Mouse (Mus musculus) lung, postnatal 14 days (tissue): ENCODE data around the gene Tmem135.

Source experiments
- DNase-seq: peaks from one replicate; pipeline ENCODE4 v3.0.0; 2021

Tmem135 gene

GRCm38 (mm10) chr7:89404081-89404733 lies at the start of gene Tmem135, which contains the start of gene Fzd4:
TSS of gene Tmem135 (minus strand) at chr7:89404222.
TSS of gene Fzd4 (plus strand) at chr7:89404355.
- peak; percentile 96 for DNase-seq

- no peak for DNase-seq
Observed at GRCm38 (mm10) chr7:89450312-89450711, 46.3 kb upstream of the Tmem135 start.

GRCm38 (mm10) chr7:89445137-89445536 lies 41.1 kb upstream of the Tmem135 start:
- DNase-seq: no peak

GRCm38 (mm10) chr7:89442242-89442641 lies 38.2 kb upstream of the Tmem135 start:
- DNase-seq: no peak

GRCm38 (mm10) chr7:89441291-89441690 lies 37.3 kb upstream of the Tmem135 start:
- DNase-seq: no peak

- DNase-seq: peak; percentile 62
Observed at GRCm38 (mm10) chr7:89437589-89437988, 33.6 kb upstream of the Tmem135 start.

GRCm38 (mm10) chr7:89436404-89436803 lies 32.4 kb upstream of the Tmem135 start:
- DNase-seq: no peak

GRCm38 (mm10) chr7:89433893-89434616 lies 30.0 kb upstream of the Tmem135 start:
- no peak for DNase-seq

GRCm38 (mm10) chr7:89433193-89433892 lies 29.3 kb upstream of the Tmem135 start:
- DNase-seq: no peak

- no peak for DNase-seq
Observed at GRCm38 (mm10) chr7:89431185-89431584, 27.2 kb upstream of the Tmem135 start.

GRCm38 (mm10) chr7:89429326-89429725 lies 25.3 kb upstream of the Tmem135 start:
- no peak for DNase-seq

- no peak for DNase-seq
Observed at GRCm38 (mm10) chr7:89428804-89429203, 24.8 kb upstream of the Tmem135 start.

- DNase-seq: no peak
Observed at GRCm38 (mm10) chr7:89427101-89427500, 23.1 kb upstream of the Tmem135 start.

- DNase-seq: no peak
Observed at GRCm38 (mm10) chr7:89425803-89426725, 22.0 kb upstream of the Tmem135 start.

GRCm38 (mm10) chr7:89424659-89425058 lies 20.6 kb upstream of the Tmem135 start:
- DNase-seq: no peak

- DNase-seq: no peak
Observed at GRCm38 (mm10) chr7:89423688-89424255, 19.8 kb upstream of the Tmem135 start.

- no peak for DNase-seq
Observed at GRCm38 (mm10) chr7:89423194-89423593, 19.2 kb upstream of the Tmem135 start.

- no peak for DNase-seq
Observed at GRCm38 (mm10) chr7:89422650-89423049, 18.6 kb upstream of the Tmem135 start.

GRCm38 (mm10) chr7:89421294-89421693 lies 17.3 kb upstream of the Tmem135 start:
- DNase-seq: no peak

GRCm38 (mm10) chr7:89418917-89419679 lies 15.1 kb upstream of the Tmem135 start:
- no peak for DNase-seq

GRCm38 (mm10) chr7:89418127-89418653 lies 14.2 kb upstream of the Tmem135 start:
- no peak for DNase-seq
